Mouse (Mus musculus): ENCODE data around the gene Plcd1. TPM values are rescaled to one million over a fixed set of nuclear protein-coding genes. Genes with fewer than 3 reads are reported as not detected.
A peak's percentile ranks its signal among the peaks of the same experiment; 100 is the strongest.

Plcd1 gene
- total and polyA plus RNA-seq, 2 experiments, result 0.37 to 0.93 TPM

DNA sequence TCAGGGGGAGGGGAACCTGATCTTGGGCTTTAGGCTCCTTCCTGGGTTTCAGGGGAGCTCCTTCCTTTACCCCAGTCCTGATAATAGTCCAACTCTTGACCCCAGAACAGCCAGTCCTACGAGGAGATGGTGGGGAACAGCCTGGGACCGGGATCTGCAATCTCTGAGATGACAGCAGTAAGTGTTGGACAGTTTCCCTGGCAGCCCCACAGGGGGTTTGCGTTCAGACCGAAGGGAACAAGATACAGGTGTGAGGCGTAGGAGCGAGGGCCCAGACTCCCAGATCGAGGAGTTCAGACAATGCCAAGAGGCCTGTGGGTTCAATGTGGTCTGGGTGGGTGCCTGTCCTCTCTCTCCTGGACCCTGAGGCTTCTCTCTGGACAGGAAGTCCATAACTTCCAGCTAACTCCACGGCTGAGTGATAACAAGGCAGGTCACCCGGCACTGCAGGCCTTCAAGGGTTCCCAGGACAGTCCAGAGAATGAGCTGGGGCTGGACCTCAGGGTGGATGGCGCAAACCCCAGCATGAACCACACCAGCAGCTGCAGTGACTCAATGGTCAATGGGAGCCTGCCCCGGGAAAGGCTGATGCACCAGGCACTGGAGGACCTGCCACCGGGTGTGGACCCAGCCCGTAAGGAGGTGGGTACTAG is 23.0 kb downstream of the Plcd1 start:
- Histone ChIP-seq H3K79me2 (ENCODE audit: control insufficient read depth, insufficient read depth, low read length) (no peaks in the 10 kb centered on the region), H3K4me1 (ENCODE audit: control insufficient read depth, insufficient read depth, low read length) (no peaks in the 10 kb centered on the region), H3K27ac (replicated peaks; ENCODE audit: insufficient read depth, low read depth, low read length) (no peak overlapping the region), H3K9ac (ENCODE audit: low read depth, low read length) (no peak overlapping the region), H3K4me3 (ENCODE audit: insufficient read depth, low read depth, low read length) (no peak overlapping the region), H3K27me3 (ENCODE audit: control insufficient read depth, insufficient read depth, low read length) (no peaks in the 10 kb centered on the region), H3K36me3 (ENCODE audit: control insufficient read depth, insufficient read depth, low read length) (no peaks in the 10 kb centered on the region)
- WGBS, result 84% methylated on average over 13 of the region's 13 CpGs
- DNase-seq (ENCODE audit: extremely low read depth, low read depth, low spot score), result no peak
- TF ChIP-seq POLR2A (IDR thresholded peaks at IDR 0.05; ENCODE audit: extremely low read depth, insufficient read depth, low read length), result no peak
- TF ChIP-seq CTCF (IDR thresholded peaks at IDR 0.05; ENCODE audit: low read depth, low read length), result no peak

GRCm38 (mm10) chr9:119068266-119068665 is 25.0 kb downstream of the Plcd1 start:
- no peak for DNase-seq (ENCODE audit: extremely low read depth, low read depth, low spot score)
- no peak overlapping the region for H3K9ac ChIP-seq (ENCODE audit: low read depth, low read length)
- no peak for TF ChIP-seq POLR2A (IDR thresholded peaks at IDR 0.05; ENCODE audit: extremely low read depth, insufficient read depth, low read length)
- no peak for TF ChIP-seq CTCF (IDR thresholded peaks at IDR 0.05; ENCODE audit: low read depth, low read length)
- no peaks in the 10 kb centered on the region for H3K36me3 ChIP-seq (ENCODE audit: control insufficient read depth, insufficient read depth, low read length)
- no peak overlapping the region for H3K27ac ChIP-seq (replicated peaks; ENCODE audit: insufficient read depth, low read depth, low read length)
- no peaks in the 10 kb centered on the region for H3K27me3 ChIP-seq (ENCODE audit: control insufficient read depth, insufficient read depth, low read length)
- WGBS, result 87% methylated on average over 11 of the region's 11 CpGs
- H3K4me1 ChIP-seq (ENCODE audit: control insufficient read depth, insufficient read depth, low read length), result no peaks in the 10 kb centered on the region
- H3K4me3 ChIP-seq (ENCODE audit: insufficient read depth, low read depth, low read length), result no peak overlapping the region
- no peaks in the 10 kb centered on the region for H3K79me2 ChIP-seq (ENCODE audit: control insufficient read depth, insufficient read depth, low read length)

DNA sequence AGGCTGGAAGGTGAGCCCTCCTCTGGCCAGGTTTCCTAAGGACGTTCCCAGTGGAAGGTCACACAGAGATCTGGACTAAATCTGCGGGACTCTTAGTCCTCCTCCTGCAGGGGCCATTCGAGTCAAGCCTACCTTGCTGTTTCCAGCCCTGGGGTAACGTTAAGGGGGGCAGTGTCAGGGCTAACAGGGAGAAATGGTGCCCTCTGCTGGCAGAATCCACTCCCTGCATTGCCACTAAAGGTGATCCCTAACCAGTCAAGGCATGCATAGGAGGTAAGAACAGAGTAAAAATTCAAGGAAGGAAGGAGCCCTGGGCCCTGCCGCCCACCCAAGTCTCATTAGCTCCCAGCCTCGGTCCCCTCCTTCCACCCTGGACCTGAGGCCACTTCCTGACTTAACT is 25.7 kb downstream of the Plcd1 start:
- no peaks in the 10 kb centered on the region for H3K36me3 ChIP-seq (ENCODE audit: control insufficient read depth, insufficient read depth, low read length)
- no peaks in the 10 kb centered on the region for H3K79me2 ChIP-seq (ENCODE audit: control insufficient read depth, insufficient read depth, low read length)
- no peak for TF ChIP-seq POLR2A (IDR thresholded peaks at IDR 0.05; ENCODE audit: extremely low read depth, insufficient read depth, low read length)
- TF ChIP-seq CTCF (IDR thresholded peaks at IDR 0.05; ENCODE audit: low read depth, low read length), result peak; percentile 91
- DNase-seq (ENCODE audit: extremely low read depth, low read depth, low spot score), result peak; percentile 23
- H3K27me3 ChIP-seq (ENCODE audit: control insufficient read depth, insufficient read depth, low read length), result no peaks in the 10 kb centered on the region
- no peaks in the 10 kb centered on the region for H3K4me1 ChIP-seq (ENCODE audit: control insufficient read depth, insufficient read depth, low read length)
- no peak overlapping the region for H3K27ac ChIP-seq (replicated peaks; ENCODE audit: insufficient read depth, low read depth, low read length)
- no peak overlapping the region for H3K9ac ChIP-seq (ENCODE audit: low read depth, low read length)
- 5% methylated on average over 6 of the region's 6 CpGs for WGBS
- H3K4me3 ChIP-seq (ENCODE audit: insufficient read depth, low read depth, low read length), result no peak overlapping the region

DNA sequence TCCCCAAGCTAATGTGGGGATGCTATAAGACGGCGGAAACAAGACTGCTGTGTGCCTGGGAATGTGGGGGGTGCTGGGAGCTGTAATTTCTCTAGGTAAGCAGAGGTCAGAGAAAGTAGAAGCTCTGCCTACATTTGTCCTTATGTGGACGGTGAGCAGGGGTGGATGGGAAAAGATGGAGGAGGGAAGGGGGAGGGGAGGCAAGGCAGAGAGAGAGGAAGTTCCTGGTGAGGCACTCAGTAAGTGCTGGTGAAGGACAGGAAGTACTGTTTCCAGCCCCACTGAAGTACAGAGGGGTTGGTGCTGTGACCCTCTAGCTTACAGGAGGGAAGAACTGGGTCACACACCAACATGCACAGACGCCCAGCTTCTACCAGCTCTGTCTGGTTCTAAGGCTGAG is 29.0 kb downstream of the Plcd1 start:
- Histone ChIP-seq H3K4me3 (ENCODE audit: insufficient read depth, low read depth, low read length) (no peak overlapping the region), H3K27me3 (ENCODE audit: control insufficient read depth, insufficient read depth, low read length) (no peaks in the 10 kb centered on the region), H3K4me1 (ENCODE audit: control insufficient read depth, insufficient read depth, low read length) (no peaks in the 10 kb centered on the region), H3K27ac (replicated peaks; ENCODE audit: insufficient read depth, low read depth, low read length) (no peak overlapping the region), H3K36me3 (ENCODE audit: control insufficient read depth, insufficient read depth, low read length) (no peaks in the 10 kb centered on the region), H3K9ac (ENCODE audit: low read depth, low read length) (no peak overlapping the region), H3K79me2 (ENCODE audit: control insufficient read depth, insufficient read depth, low read length) (no peaks in the 10 kb centered on the region)
- WGBS, result 69% methylated on average over 4 of the region's 4 CpGs
- TF ChIP-seq CTCF (IDR thresholded peaks at IDR 0.05; ENCODE audit: low read depth, low read length), result no peak
- TF ChIP-seq POLR2A (IDR thresholded peaks at IDR 0.05; ENCODE audit: extremely low read depth, insufficient read depth, low read length), result no peak
- DNase-seq (ENCODE audit: extremely low read depth, low read depth, low spot score), result no peak

GRCm38 (mm10) chr9:119063036-119063644 is 30.2 kb downstream of the Plcd1 start:
- no peak for TF ChIP-seq CTCF (IDR thresholded peaks at IDR 0.05; ENCODE audit: low read depth, low read length)
- no peak for TF ChIP-seq POLR2A (IDR thresholded peaks at IDR 0.05; ENCODE audit: extremely low read depth, insufficient read depth, low read length)
- H3K27ac ChIP-seq (replicated peaks; ENCODE audit: insufficient read depth, low read depth, low read length), result no peak overlapping the region
- H3K79me2 ChIP-seq (ENCODE audit: control insufficient read depth, insufficient read depth, low read length), result no peaks in the 10 kb centered on the region
- H3K36me3 ChIP-seq (ENCODE audit: control insufficient read depth, insufficient read depth, low read length), result no peaks in the 10 kb centered on the region
- no peak for DNase-seq (ENCODE audit: extremely low read depth, low read depth, low spot score)
- 48% methylated on average over 19 of the region's 19 CpGs for WGBS
- H3K27me3 ChIP-seq (ENCODE audit: control insufficient read depth, insufficient read depth, low read length), result no peaks in the 10 kb centered on the region
- no peaks in the 10 kb centered on the region for H3K4me1 ChIP-seq (ENCODE audit: control insufficient read depth, insufficient read depth, low read length)
- no peak overlapping the region for H3K9ac ChIP-seq (ENCODE audit: low read depth, low read length)
- H3K4me3 ChIP-seq (ENCODE audit: insufficient read depth, low read depth, low read length), result no peak overlapping the region

DNA sequence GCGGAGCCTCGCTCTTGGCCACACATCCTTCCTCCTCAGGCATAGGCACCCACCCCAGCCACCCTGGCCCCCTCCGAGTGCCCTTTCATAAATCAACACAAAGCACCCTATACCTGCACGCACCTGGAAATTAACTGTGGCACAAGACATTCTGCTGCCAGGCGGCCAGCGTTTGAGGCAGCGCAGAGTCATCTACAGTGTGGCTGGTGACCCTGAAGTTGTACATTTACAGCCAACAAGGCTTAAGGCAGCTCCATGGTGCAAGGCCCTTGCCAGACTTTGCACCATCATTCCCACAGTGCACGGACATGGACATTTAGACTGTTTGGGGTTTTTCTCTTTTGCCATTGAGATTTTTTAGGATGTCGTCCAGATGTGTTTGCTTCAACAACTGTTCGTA is 32.6 kb downstream of the Plcd1 start:
- no peak overlapping the region for H3K27ac ChIP-seq (replicated peaks; ENCODE audit: insufficient read depth, low read depth, low read length)
- H3K27me3 ChIP-seq (ENCODE audit: control insufficient read depth, insufficient read depth, low read length), result no peaks in the 10 kb centered on the region
- H3K9ac ChIP-seq (ENCODE audit: low read depth, low read length), result no peak overlapping the region
- no peak for TF ChIP-seq POLR2A (IDR thresholded peaks at IDR 0.05; ENCODE audit: extremely low read depth, insufficient read depth, low read length)
- no peak overlapping the region for H3K4me3 ChIP-seq (ENCODE audit: insufficient read depth, low read depth, low read length)
- no peak for DNase-seq (ENCODE audit: extremely low read depth, low read depth, low spot score)
- WGBS, result 93% methylated on average over 10 of the region's 10 CpGs
- no peaks in the 10 kb centered on the region for H3K4me1 ChIP-seq (ENCODE audit: control insufficient read depth, insufficient read depth, low read length)
- H3K36me3 ChIP-seq (ENCODE audit: control insufficient read depth, insufficient read depth, low read length), result no peaks in the 10 kb centered on the region
- no peaks in the 10 kb centered on the region for H3K79me2 ChIP-seq (ENCODE audit: control insufficient read depth, insufficient read depth, low read length)

Data from liver, adult 2 months (tissue).